In the genomic region with DNA sequence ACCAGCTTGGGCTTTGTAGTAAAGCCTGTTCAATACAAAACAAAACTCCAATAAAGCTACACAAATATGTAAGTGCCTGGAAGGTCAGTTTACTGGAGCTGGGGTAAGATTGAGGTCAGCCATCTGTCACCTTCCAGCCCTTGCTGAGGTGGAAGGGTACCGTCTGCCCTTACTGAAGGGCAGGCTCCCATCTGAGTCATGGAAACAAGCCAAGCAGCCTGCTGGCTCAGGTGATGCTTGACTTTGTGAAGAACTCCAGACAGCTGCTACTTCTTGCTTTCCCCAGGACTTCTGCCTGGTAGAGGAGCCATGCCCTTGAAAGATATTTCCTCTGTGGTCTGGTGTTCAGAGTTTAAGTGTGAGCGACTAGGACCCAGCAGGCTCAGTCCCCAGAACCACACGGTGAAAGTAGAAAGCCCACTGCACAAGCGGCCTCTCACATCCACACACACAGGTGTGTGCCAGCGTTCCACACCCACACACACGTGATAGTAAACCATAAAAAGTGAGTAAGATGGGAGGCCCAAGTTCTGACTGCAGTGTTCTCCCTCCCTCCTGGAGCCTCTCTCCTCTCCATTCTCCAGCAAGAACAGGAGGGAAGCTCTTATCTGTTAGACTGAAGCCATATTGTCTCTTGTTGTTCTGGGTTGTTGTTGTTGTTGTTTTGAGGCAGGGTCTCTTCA, we compare ENCODE assay signal across 19 mouse cellular contexts. TPM values are rescaled to one million over a fixed set of nuclear protein-coding genes. Genes with fewer than 3 reads are reported as not detected.
DNase-seq lines count a peak whose midpoint lies in the region; ATAC-seq and TF ChIP-seq lines count a peak whose summit lies in the region.
"Had no signal": no experiment of that assay in that cellular context is flagged by ENCODE, and none has a peak within 500 bp of the region (broad histone marks: within the 10 kb centered on the region; RNA-seq: fewer than 3 reads in every experiment).

No protein-coding gene starts in this region.

- H3K27ac ChIP-seq in heart, embryonic 12.5 days (ENCODE audit: poor library complexity, severe bottlenecking): peak overlapping the region; percentile 49
- no peak overlapping the region for H3K27ac ChIP-seq in midbrain, postnatal 0 days (ENCODE audit: low read depth, low read length)
- H3K27ac ChIP-seq in midbrain, embryonic 11.5 days (ENCODE audit: low read depth, low read length): no peak overlapping the region
- H3K27ac ChIP-seq in liver, embryonic 16.5 days (ENCODE audit: low read length): peak overlapping the region; percentile 96
- no peak overlapping the region for H3K27ac ChIP-seq in forebrain, embryonic 16.5 days (ENCODE audit: low read length)
- H3K27ac ChIP-seq: hindbrain, embryonic 13.5 days; limb, embryonic 15.5 days; midbrain, embryonic 10.5 days had no signal

- no peak overlapping the region for H3K9ac ChIP-seq in heart, embryonic 12.5 days
- no peak overlapping the region for H3K9ac ChIP-seq in midbrain, postnatal 0 days (replicated peaks; ENCODE audit: low read length, poor library complexity, severe bottlenecking)
- H3K9ac ChIP-seq in midbrain, embryonic 11.5 days (ENCODE audit: low read length): no peak overlapping the region
- peak overlapping the region; percentile 69 for H3K9ac ChIP-seq in liver, embryonic 16.5 days (ENCODE audit: low read depth, low read length)
- no peak overlapping the region for H3K9ac ChIP-seq in forebrain, embryonic 16.5 days (replicated peaks; ENCODE audit: low read depth, low read length)
- H3K9ac ChIP-seq: hindbrain, embryonic 13.5 days; limb, embryonic 15.5 days had no signal

- no peak overlapping the region for H3K4me3 ChIP-seq in heart, embryonic 12.5 days
- no peak overlapping the region for H3K4me3 ChIP-seq in midbrain, postnatal 0 days (ENCODE audit: low read depth, low read length)
- H3K4me3 ChIP-seq in midbrain, embryonic 11.5 days (ENCODE audit: low read depth, low read length): no peak overlapping the region
- peak overlapping the region; percentile 57 for H3K4me3 ChIP-seq in liver, embryonic 16.5 days (ENCODE audit: low read depth, low read length)
- H3K4me3 ChIP-seq in forebrain, embryonic 16.5 days (replicated peaks; ENCODE audit: low read length): no peak overlapping the region
- H3K4me3 ChIP-seq: hindbrain, embryonic 13.5 days; limb, embryonic 15.5 days; midbrain, embryonic 10.5 days; myocyte had no signal

- WGBS in heart, embryonic 12.5 days: 79% methylated on average over 6 of the region's 6 CpGs
- 93% methylated on average over 6 of the region's 6 CpGs for WGBS in midbrain, postnatal 0 days
- WGBS in midbrain, embryonic 11.5 days: 96% methylated on average over 6 of the region's 6 CpGs
- WGBS in liver, embryonic 16.5 days (ENCODE audit: insufficient replicate concordance): 77% methylated on average over 6 of the region's 6 CpGs
- 91% methylated on average over 6 of the region's 6 CpGs for WGBS in forebrain, embryonic 16.5 days

- peaks cover 97% of the 10 kb centered on the region for H3K36me3 ChIP-seq in heart, embryonic 12.5 days
- peaks cover 64% of the 10 kb centered on the region for H3K36me3 ChIP-seq in midbrain, postnatal 0 days (ENCODE audit: insufficient read depth, low read length)
- peaks cover 32% of the 10 kb centered on the region for H3K36me3 ChIP-seq in midbrain, embryonic 11.5 days (ENCODE audit: control insufficient read depth, insufficient read depth, low read length)
- H3K36me3 ChIP-seq in liver, embryonic 16.5 days (ENCODE audit: control insufficient read depth, insufficient read depth): peaks cover 84% of the 10 kb centered on the region
- peaks cover 40% of the 10 kb centered on the region for H3K36me3 ChIP-seq in forebrain, embryonic 16.5 days (ENCODE audit: control insufficient read depth, insufficient read depth)

- peak overlapping the region; percentile 39; the same call in 1 of the 2 replicates for H3K4me2 ChIP-seq in heart, embryonic 12.5 days
- H3K4me2 ChIP-seq in midbrain, postnatal 0 days (ENCODE audit: low read depth, low read length, poor library complexity, severe bottlenecking): no peak overlapping the region
- H3K4me2 ChIP-seq in midbrain, embryonic 11.5 days: no peak overlapping the region
- H3K4me2 ChIP-seq in liver, embryonic 16.5 days (ENCODE audit: low read depth, low read length): peak overlapping the region; percentile 71
- no peak overlapping the region for H3K4me2 ChIP-seq in forebrain, embryonic 16.5 days (ENCODE audit: low read length)
- H3K4me2 ChIP-seq: hindbrain, embryonic 13.5 days; limb, embryonic 15.5 days had no signal

- H3K27me3 ChIP-seq in heart, embryonic 12.5 days (replicated peaks): no peaks in the 10 kb centered on the region
- no peaks in the 10 kb centered on the region for H3K27me3 ChIP-seq in midbrain, postnatal 0 days (ENCODE audit: insufficient read depth, low read length)
- H3K27me3 ChIP-seq in midbrain, embryonic 11.5 days (ENCODE audit: control insufficient read depth, insufficient read depth, low read length): no peaks in the 10 kb centered on the region
- no peaks in the 10 kb centered on the region for H3K27me3 ChIP-seq in liver, embryonic 16.5 days (ENCODE audit: control insufficient read depth, insufficient read depth, low read depth, low read length)
- H3K27me3 ChIP-seq in forebrain, embryonic 16.5 days (replicated peaks; ENCODE audit: control insufficient read depth, insufficient read depth, low read length): no peaks in the 10 kb centered on the region
- H3K27me3 ChIP-seq: hindbrain, embryonic 13.5 days; limb, embryonic 15.5 days had no signal

- no peak for ATAC-seq in heart, embryonic 12.5 days (ENCODE audit: insufficient number of reproducible peaks, low FRiP score)
- ATAC-seq in midbrain, postnatal 0 days (ENCODE audit: low FRiP score): no peak
- ATAC-seq in midbrain, embryonic 11.5 days (ENCODE audit: low FRiP score): no peak
- ATAC-seq in liver, embryonic 16.5 days (ENCODE audit: low read depth): no peak
- no peak for ATAC-seq in forebrain, embryonic 16.5 days

- H3K4me1 ChIP-seq in heart, embryonic 12.5 days (replicated peaks): peaks cover 36% of the 10 kb centered on the region
- no peaks in the 10 kb centered on the region for H3K4me1 ChIP-seq in midbrain, postnatal 0 days (ENCODE audit: insufficient read depth, low read length)
- no peaks in the 10 kb centered on the region for H3K4me1 ChIP-seq in midbrain, embryonic 11.5 days (ENCODE audit: control insufficient read depth, insufficient read depth, low read length)
- H3K4me1 ChIP-seq in liver, embryonic 16.5 days (ENCODE audit: control insufficient read depth, low read depth, low read length): peaks cover 87% of the 10 kb centered on the region
- H3K4me1 ChIP-seq in forebrain, embryonic 16.5 days (replicated peaks; ENCODE audit: control insufficient read depth, insufficient read depth, low read length): no peaks in the 10 kb centered on the region
- H3K4me1 ChIP-seq: hindbrain, embryonic 13.5 days; limb, embryonic 15.5 days; midbrain, embryonic 10.5 days had no signal

- DNase-seq in heart, adult 18-20 months: no peak
- DNase-seq in midbrain, postnatal 0 days (ENCODE audit: low spot score): peak; percentile 42
- no peak for DNase-seq in midbrain, embryonic 11.5 days (ENCODE audit: low spot score, missing footprints)
- no peak for DNase-seq in adrenal gland, postnatal 4 days (ENCODE audit: low spot score in 2 of 2)
- DNase-seq: adrenal gland, adult 8-10 months; gastrocnemius, postnatal 36 days; kidney, adult 18-20 months; kidney, postnatal 14 days; lung, postnatal 14 days; thymus, postnatal 4 days had no signal

- no peak for TF ChIP-seq CTCF in midbrain, postnatal 0 days (IDR thresholded peaks at IDR 0.05)

- H3K9me3 ChIP-seq in heart, embryonic 12.5 days (replicated peaks): no peaks in the 10 kb centered on the region
- no peaks in the 10 kb centered on the region for H3K9me3 ChIP-seq in midbrain, postnatal 0 days (ENCODE audit: low read length)
- H3K9me3 ChIP-seq in midbrain, embryonic 11.5 days (ENCODE audit: control insufficient read depth, low read length): no peaks in the 10 kb centered on the region
- H3K9me3 ChIP-seq in liver, embryonic 16.5 days (replicated peaks; ENCODE audit: control insufficient read depth, low read length): no peaks in the 10 kb centered on the region
- H3K9me3 ChIP-seq in forebrain, embryonic 16.5 days (ENCODE audit: control insufficient read depth, low read length): no peaks in the 10 kb centered on the region
- H3K9me3 ChIP-seq: hindbrain, embryonic 13.5 days; limb, embryonic 15.5 days; midbrain, embryonic 10.5 days had no signal

RNA-seq across cellular contexts. Expression of a gene that starts 24.6 kb away (rescaled TPM):
- polyA plus RNA-seq in heart, embryonic 12.5 days (2016; fragmentation: Nextera tagmentation; extraction: Ambion mirVana): 13.2 and 15.4 TPM in 2 replicates
- 10 to 100 TPM; 14.8 to 19.6 TPM for total RNA-seq in heart, adult 18-20 months (2021)
- 14.9 and 21.5 TPM in 2 replicates for total RNA-seq in midbrain, postnatal 0 days (2014; rRNA removed)
- 3.5 and 4.9 TPM in 2 replicates for polyA plus RNA-seq in midbrain, postnatal 0 days (2015; fragmentation: Nextera tagmentation; extraction: Ambion mirVana)
- 6.5 and 9.7 TPM in 2 replicates for polyA plus RNA-seq in midbrain, embryonic 11.5 days (2014; fragmentation: Nextera tagmentation; extraction: Ambion mirVana)
- polyA plus RNA-seq in liver, embryonic 16.5 days (2015; fragmentation: Nextera tagmentation; extraction: Ambion mirVana): 66.7 and 67.1 TPM in 2 replicates
- 7.1 and 8.5 TPM in 2 replicates for polyA plus RNA-seq in forebrain, embryonic 16.5 days (2015; fragmentation: Nextera tagmentation; extraction: Ambion mirVana)
- 10 to 100 TPM; 81.7 to 89.0 TPM for total RNA-seq in adrenal gland, postnatal 4 days (2021)

RNA-seq across cellular contexts. Expression of a gene that starts 32.7 kb away (rescaled TPM):
- polyA plus RNA-seq in heart, embryonic 12.5 days (2016; fragmentation: Nextera tagmentation; extraction: Ambion mirVana): 0.05 TPM in 1 of 2 replicates, not detected in the other
- not detected for total RNA-seq in heart, adult 18-20 months (2021)
- 0.05 and 0.14 TPM in 2 replicates for total RNA-seq in midbrain, postnatal 0 days (2014; rRNA removed)
- 0.07 TPM in 1 of 2 replicates, not detected in the other for polyA plus RNA-seq in midbrain, postnatal 0 days (2015; fragmentation: Nextera tagmentation; extraction: Ambion mirVana)
- not detected in 2 replicates for polyA plus RNA-seq in midbrain, embryonic 11.5 days (2014; fragmentation: Nextera tagmentation; extraction: Ambion mirVana)
- 0.08 and 0.12 TPM in 2 replicates for polyA plus RNA-seq in liver, embryonic 16.5 days (2015; fragmentation: Nextera tagmentation; extraction: Ambion mirVana)
- not detected in 2 replicates for polyA plus RNA-seq in forebrain, embryonic 16.5 days (2015; fragmentation: Nextera tagmentation; extraction: Ambion mirVana)
- under 1 TPM; 0.06 to 0.11 TPM for total RNA-seq in adrenal gland, postnatal 4 days (2021)
- total RNA-seq: gastrocnemius, postnatal 36 days; neutrophil, adult 5-6 weeks had no signal
- polyA plus RNA-seq: hindbrain, embryonic 13.5 days; midbrain, embryonic 10.5 days; myocyte; spleen, adult 2 months had no signal

RNA-seq across cellular contexts. Expression of a gene that starts 56.4 kb away (rescaled TPM):
- 3.2 and 3.9 TPM in 2 replicates for polyA plus RNA-seq in heart, embryonic 12.5 days (2016; fragmentation: Nextera tagmentation; extraction: Ambion mirVana)
- total RNA-seq in heart, adult 18-20 months (2021): under 1 TPM in 1 of 2 experiments, not detected in 1; 0.46 TPM
- total RNA-seq in midbrain, postnatal 0 days (2014; rRNA removed): 0.66 and 1.5 TPM in 2 replicates
- polyA plus RNA-seq in midbrain, postnatal 0 days (2015; fragmentation: Nextera tagmentation; extraction: Ambion mirVana): 1.0 and 1.1 TPM in 2 replicates
- 1.1 and 1.2 TPM in 2 replicates for polyA plus RNA-seq in midbrain, embryonic 11.5 days (2014; fragmentation: Nextera tagmentation; extraction: Ambion mirVana)
- polyA plus RNA-seq in liver, embryonic 16.5 days (2015; fragmentation: Nextera tagmentation; extraction: Ambion mirVana): 7.9 and 10.5 TPM in 2 replicates
- 0.47 and 1.1 TPM in 2 replicates for polyA plus RNA-seq in forebrain, embryonic 16.5 days (2015; fragmentation: Nextera tagmentation; extraction: Ambion mirVana)
- 10 to 100 TPM; 72.1 to 75.4 TPM for total RNA-seq in adrenal gland, postnatal 4 days (2021)
- total RNA-seq: gastrocnemius, postnatal 36 days had no signal

Comparison
In these comparisons a context has a peak if more than half of its experiments do, and no peak if none do; other contexts are left out.
1. H3K27ac ChIP-seq: peak in heart, embryonic 12.5 days (single experiment) and liver, embryonic 16.5 days (single experiment); none in midbrain, postnatal 0 days (single experiment), midbrain, embryonic 11.5 days (single experiment) and forebrain, embryonic 16.5 days (single experiment).
2. H3K4me2 ChIP-seq: peak in heart, embryonic 12.5 days (single experiment) and liver, embryonic 16.5 days (single experiment); none in midbrain, postnatal 0 days (single experiment), midbrain, embryonic 11.5 days (single experiment) and forebrain, embryonic 16.5 days (single experiment).